In the genomic region with DNA sequence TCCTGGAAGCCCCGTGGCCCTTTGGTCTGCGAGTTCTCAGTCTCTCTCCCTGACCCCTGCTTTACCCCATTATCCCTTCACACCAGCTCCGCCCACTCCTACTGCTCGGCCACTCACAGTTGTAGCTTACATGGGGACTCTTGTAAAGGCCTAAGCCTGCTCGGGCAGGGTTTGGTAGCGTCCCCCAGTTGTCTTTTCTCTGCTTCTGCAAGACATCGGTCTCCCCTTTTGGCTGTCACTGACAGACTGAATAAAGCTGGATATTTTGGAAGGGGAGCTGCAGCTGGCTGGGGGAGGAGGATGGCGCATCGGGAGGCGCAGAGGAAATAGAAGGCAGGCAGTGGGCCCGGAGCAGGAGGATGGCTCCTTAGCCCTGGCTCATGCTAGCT, we compare ENCODE assay signal across 12 mouse cellular contexts. TPM values are rescaled to one million over a fixed set of nuclear protein-coding genes. Genes with fewer than 3 reads are reported as not detected.
DNase-seq lines count a peak whose midpoint lies in the region; ATAC-seq and TF ChIP-seq lines count a peak whose summit lies in the region.
"Had no signal": no experiment of that assay in that cellular context is flagged by ENCODE, and none has a peak within 500 bp of the region (broad histone marks: within the 10 kb centered on the region; RNA-seq: fewer than 3 reads in every experiment).

No protein-coding gene starts in this region.

- intact Hi-C loops in heart, postnatal 14 days (cut with DNase I) = no loop called here
- intact Hi-C loops in left cerebral cortex, postnatal 4 days (cut with DNase I) = no loop called here

- peak overlapping the region; percentile 86 for H3K27ac ChIP-seq in heart, embryonic 11.5 days (ENCODE audit: low read depth, low read length)
- H3K27ac ChIP-seq in thymus, adult 2 months (ENCODE audit: control insufficient read depth, insufficient read depth, low read length) = no peak overlapping the region
- 0 out of 2 replicates have a peak overlapping the region, but pooled peaks have one; percentile 34 for H3K27ac ChIP-seq in hindbrain, embryonic 11.5 days (ENCODE audit: low read depth, low read length)
- peak overlapping the region; percentile 93 for H3K27ac ChIP-seq in olfactory bulb, adult 2 months (ENCODE audit: insufficient read depth, low read depth, low read length)
- H3K27ac ChIP-seq: kidney, postnatal 0 days had no signal

- DNase-seq in heart, postnatal 14 days = no peak
- DNase-seq in thymus, adult 2 months = peak; percentile 23
- no peak for DNase-seq in thymus, adult 18-20 months
- no peak for DNase-seq in hindbrain, embryonic 11.5 days (ENCODE audit: low spot score)
- DNase-seq in left cerebral cortex, postnatal 4 days = no peak
- DNase-seq in urinary bladder, postnatal 36 days (ENCODE audit: low spot score in 2 of 2) = no peak
- DNase-seq: adrenal gland, adult 2 months had no signal

- no peaks in the 10 kb centered on the region for H3K27me3 ChIP-seq in heart, embryonic 11.5 days (ENCODE audit: control insufficient read depth, insufficient read depth, low read length)
- no peaks in the 10 kb centered on the region for H3K27me3 ChIP-seq in thymus, adult 2 months (ENCODE audit: control insufficient read depth, insufficient read depth, low read length)
- H3K27me3 ChIP-seq in hindbrain, embryonic 11.5 days (ENCODE audit: control insufficient read depth, insufficient read depth, low read length) = peaks cover 5% of the 10 kb centered on the region; the same call in 1 of the 2 replicates
- H3K27me3 ChIP-seq: lung, embryonic 15.5 days had no signal

- TF ChIP-seq POLR2A in thymus, adult 2 months (IDR thresholded peaks at IDR 0.05; ENCODE audit: control insufficient read depth, extremely low read depth, insufficient read depth, low read length, poor library complexity) = no peak
- TF ChIP-seq POLR2A in olfactory bulb, adult 2 months (IDR thresholded peaks at IDR 0.05; ENCODE audit: insufficient read depth, low read depth, low read length) = no peak

- peak overlapping the region; percentile 23 for H3K9ac ChIP-seq in heart, embryonic 11.5 days (ENCODE audit: low read depth, low read length)
- no peak overlapping the region for H3K9ac ChIP-seq in hindbrain, embryonic 11.5 days (ENCODE audit: low read depth, low read length)
- H3K9ac ChIP-seq: lung, embryonic 15.5 days had no signal

- ATAC-seq in heart, embryonic 11.5 days (replicated peaks; ENCODE audit: insufficient number of reproducible peaks, low FRiP score, low TSS enrichment) = peak; percentile 58; the same call in 1 of the 2 replicates
- no peak for ATAC-seq in hindbrain, embryonic 11.5 days (ENCODE audit: low FRiP score)

- H3K4me3 ChIP-seq in heart, embryonic 11.5 days (ENCODE audit: low read depth, low read length) = no peak overlapping the region
- no peak overlapping the region for H3K4me3 ChIP-seq in thymus, adult 2 months (ENCODE audit: control insufficient read depth, insufficient read depth, low read length)
- H3K4me3 ChIP-seq in hindbrain, embryonic 11.5 days (ENCODE audit: low read depth, low read length) = no peak overlapping the region
- no peak overlapping the region for H3K4me3 ChIP-seq in olfactory bulb, adult 2 months (ENCODE audit: insufficient read depth, low read depth, low read length)
- H3K4me3 ChIP-seq: lung, embryonic 15.5 days had no signal

- H3K4me1 ChIP-seq in heart, embryonic 11.5 days (ENCODE audit: control insufficient read depth, insufficient read depth, low read length) = peaks cover 34% of the 10 kb centered on the region
- peaks cover 17% of the 10 kb centered on the region for H3K4me1 ChIP-seq in thymus, adult 2 months (replicated peaks; ENCODE audit: control insufficient read depth, insufficient read depth, low read length)
- H3K4me1 ChIP-seq in hindbrain, embryonic 11.5 days (replicated peaks; ENCODE audit: control insufficient read depth, insufficient read depth, low read length) = peaks cover 16% of the 10 kb centered on the region
- peaks cover 43% of the 10 kb centered on the region for H3K4me1 ChIP-seq in olfactory bulb, adult 2 months (ENCODE audit: control insufficient read depth, insufficient read depth, low read length)

- peak overlapping the region; percentile 54 for H3K4me2 ChIP-seq in heart, embryonic 11.5 days
- H3K4me2 ChIP-seq in hindbrain, embryonic 11.5 days (replicated peaks; ENCODE audit: low read depth, low read length) = no peak overlapping the region
- H3K4me2 ChIP-seq: lung, embryonic 15.5 days had no signal

- no peaks in the 10 kb centered on the region for H3K36me3 ChIP-seq in heart, embryonic 11.5 days (ENCODE audit: control insufficient read depth, insufficient read depth, low read length)
- no peaks in the 10 kb centered on the region for H3K36me3 ChIP-seq in thymus, adult 2 months (ENCODE audit: control insufficient read depth, insufficient read depth, low read length)
- no peaks in the 10 kb centered on the region for H3K36me3 ChIP-seq in hindbrain, embryonic 11.5 days (ENCODE audit: control insufficient read depth, insufficient read depth, low read length)
- H3K36me3 ChIP-seq: lung, embryonic 15.5 days had no signal

- no peak for TF ChIP-seq CTCF in thymus, adult 2 months (IDR thresholded peaks at IDR 0.05; ENCODE audit: borderline replicate concordance, control insufficient read depth, extremely low read depth, insufficient read depth, low read length, poor library complexity)
- no peak for TF ChIP-seq CTCF in olfactory bulb, adult 2 months (IDR thresholded peaks at IDR 0.05; ENCODE audit: insufficient read depth, low read depth, low read length)

- 38% methylated on average over 11 of the region's 11 CpGs for WGBS in heart, embryonic 11.5 days (ENCODE audit: insufficient replicate concordance)
- 56% methylated on average over 11 of the region's 11 CpGs for WGBS in thymus, adult 2 months
- WGBS in hindbrain, embryonic 11.5 days = 48% methylated on average over 11 of the region's 11 CpGs
- 26% methylated on average over 11 of the region's 11 CpGs for WGBS in olfactory bulb, adult 2 months

- no peaks in the 10 kb centered on the region for H3K9me3 ChIP-seq in heart, embryonic 11.5 days (replicated peaks; ENCODE audit: control insufficient read depth, low read length)
- no peaks in the 10 kb centered on the region for H3K9me3 ChIP-seq in hindbrain, embryonic 11.5 days (ENCODE audit: control insufficient read depth, low read length)
- H3K9me3 ChIP-seq: lung, embryonic 15.5 days had no signal

RNA-seq across cellular contexts. Expression of gene Pipox, which starts 17.1 kb away (rescaled TPM):
- 1.8 and 2.4 TPM in 2 replicates for polyA plus RNA-seq in heart, embryonic 11.5 days (2014; fragmentation: Nextera tagmentation; extraction: Ambion mirVana)
- 1 to 10 TPM in 1 of 2 experiments, under 1 TPM in 1; 0.98 to 1.1 TPM for total RNA-seq in heart, postnatal 14 days (2021)
- polyA plus RNA-seq in thymus, adult 2 months (2012; rRNA removed) = 5.1 and 6.5 TPM in 2 replicates
- 7.6 and 8.6 TPM in 2 replicates for polyA plus RNA-seq in hindbrain, embryonic 11.5 days (2014; fragmentation: Nextera tagmentation; extraction: Ambion mirVana)
- polyA plus RNA-seq in olfactory bulb, adult 2 months (2012; ENCODE audit: insufficient read depth, insufficient read length, low replicate concordance, missing spikeins) = not detected in 2 replicates
- 1 to 10 TPM; 1.5 to 3.7 TPM for total RNA-seq in left cerebral cortex, postnatal 4 days (2021)
- total RNA-seq: gastrocnemius, adult 18-20 months had no signal

RNA-seq across cellular contexts. Expression of gene Sez6, which starts 53.8 kb away (rescaled TPM):
- 0.09 TPM in 1 of 2 replicates, not detected in the other for polyA plus RNA-seq in heart, embryonic 11.5 days (2014; fragmentation: Nextera tagmentation; extraction: Ambion mirVana)
- total RNA-seq in heart, postnatal 14 days (2021) = under 1 TPM; 0.22 to 0.50 TPM
- polyA plus RNA-seq in thymus, adult 2 months (2012; rRNA removed) = 1.1 TPM in 2 replicates
- polyA plus RNA-seq in hindbrain, embryonic 11.5 days (2014; fragmentation: Nextera tagmentation; extraction: Ambion mirVana) = 13.3 TPM in 2 replicates
- polyA plus RNA-seq in olfactory bulb, adult 2 months (2012; ENCODE audit: insufficient read depth, insufficient read length, low replicate concordance, missing spikeins) = 109 TPM in 1 of 2 replicates, not detected in the other
- total RNA-seq in left cerebral cortex, postnatal 4 days (2021) = 100 to 1,000 TPM; 246 to 287 TPM
